Mouse (Mus musculus) midbrain, embryonic 15.5 days (tissue): ENCODE data around the gene Ddi2. TPM values are rescaled to one million over a fixed set of nuclear protein-coding genes. Genes with fewer than 3 reads are reported as not detected.
A peak's percentile ranks its signal among the peaks of the same experiment; 100 is the strongest.

ENCODE experiments used
- ATAC-seq: fragments of 200-750 bp; cut with Nextera tagmentation; replicated peaks from 2 replicates; pipeline ENCODE4 v1.8.0; 2017; ENCODE audit warnings: moderate TSS enrichment
- H3K27ac ChIP-seq: fragments of 300-500 bp; sonication (generic); 2 replicates; pipeline ENCODE4 v1.5.1; 2015; ENCODE audit warnings: mild to moderate bottlenecking, inconsistent platforms
- H3K27me3 ChIP-seq: fragments of 300-500 bp; sonication (generic); replicated peaks from 2 replicates; pipeline ENCODE4 v1.6.1; 2015; ENCODE audit warnings: inconsistent platforms
- H3K36me3 ChIP-seq: fragments of 300-500 bp; sonication (generic); replicated peaks from 2 replicates; pipeline ENCODE4 v1.6.1; 2015; ENCODE audit warnings: inconsistent platforms
- H3K4me1 ChIP-seq: fragments of 300-500 bp; sonication (generic); 2 replicates; pipeline ENCODE4 v1.6.1; 2015; ENCODE audit warnings: inconsistent platforms
- H3K4me2 ChIP-seq: fragments of 300-500 bp; sonication (generic); 2 replicates; pipeline ENCODE4 v1.6.1; 2015; ENCODE audit warnings: inconsistent platforms, mild to moderate bottlenecking, moderate library complexity
- H3K4me3 ChIP-seq: fragments of 300-500 bp; sonication (generic); 2 replicates; pipeline ENCODE4 v1.5.1; 2015; ENCODE audit warnings: mild to moderate bottlenecking, inconsistent platforms
- H3K9ac ChIP-seq: fragments of 300-500 bp; sonication (generic); 2 replicates; pipeline ENCODE4 v1.6.1; 2015; ENCODE audit warnings: mild to moderate bottlenecking, inconsistent platforms
- H3K9me3 ChIP-seq: fragments of 300-500 bp; sonication (generic); 2 replicates; pipeline ENCODE4 v1.6.1; 2016; ENCODE audit warnings: inconsistent platforms
- WGBS: fragments of 180-500 bp; shearing (Covaris S2); methylation state at CpG from one replicate; pipeline ENCODE4 v1.1.7; 2015; ENCODE audit warnings: mixed read lengths; 5-methylcytosine and 5-hydroxymethylcytosine counted together
- polyA plus RNA-seq: library from polyadenylated mRNA; unstranded; fragments of >200 nt; fragmentation: Nextera tagmentation; extraction: Ambion mirVana; gene quantifications from 2 replicates; pipeline ENCODE4 v1.2.1, GENCODE M21; 2015

Ddi2 gene
- polyA plus RNA-seq, 1 experiment from 2014 or later = 13.3 TPM

DNA sequence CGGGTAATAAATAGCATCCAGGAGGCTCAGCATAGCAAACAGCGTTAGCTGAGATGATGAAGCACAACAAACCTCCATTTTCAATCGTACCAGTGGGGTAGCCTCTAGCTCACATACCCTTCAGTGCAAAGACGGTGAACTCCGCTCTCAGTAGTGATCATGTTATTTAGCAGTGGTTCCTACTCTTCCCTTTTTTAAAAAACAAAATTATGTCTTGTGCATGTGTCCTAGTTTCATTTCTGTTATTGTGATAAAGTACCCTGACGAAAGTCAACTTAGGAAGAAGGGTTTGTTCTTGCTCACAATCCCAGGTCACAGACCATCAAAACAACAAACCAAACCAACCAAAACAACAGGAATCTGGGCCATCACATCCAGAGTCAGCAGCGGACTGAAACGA is 77.2 kb downstream of the Ddi2 start:
- H3K4me1 ChIP-seq = peaks cover 7% of the 10 kb centered on the region; the same call in 1 of the 2 replicates
- H3K27ac ChIP-seq = no peak overlapping the region
- peaks cover 7% of the 10 kb centered on the region; the same call in 1 of the 2 replicates for H3K36me3 ChIP-seq
- no peaks in the 10 kb centered on the region for H3K27me3 ChIP-seq
- H3K4me2 ChIP-seq = no peak overlapping the region
- ATAC-seq = no peak
- 94% methylated on average over 8 of the region's 8 CpGs for WGBS
- H3K9ac ChIP-seq = no peak overlapping the region
- H3K9me3 ChIP-seq = no peaks in the 10 kb centered on the region
- no peak overlapping the region for H3K4me3 ChIP-seq

DNA sequence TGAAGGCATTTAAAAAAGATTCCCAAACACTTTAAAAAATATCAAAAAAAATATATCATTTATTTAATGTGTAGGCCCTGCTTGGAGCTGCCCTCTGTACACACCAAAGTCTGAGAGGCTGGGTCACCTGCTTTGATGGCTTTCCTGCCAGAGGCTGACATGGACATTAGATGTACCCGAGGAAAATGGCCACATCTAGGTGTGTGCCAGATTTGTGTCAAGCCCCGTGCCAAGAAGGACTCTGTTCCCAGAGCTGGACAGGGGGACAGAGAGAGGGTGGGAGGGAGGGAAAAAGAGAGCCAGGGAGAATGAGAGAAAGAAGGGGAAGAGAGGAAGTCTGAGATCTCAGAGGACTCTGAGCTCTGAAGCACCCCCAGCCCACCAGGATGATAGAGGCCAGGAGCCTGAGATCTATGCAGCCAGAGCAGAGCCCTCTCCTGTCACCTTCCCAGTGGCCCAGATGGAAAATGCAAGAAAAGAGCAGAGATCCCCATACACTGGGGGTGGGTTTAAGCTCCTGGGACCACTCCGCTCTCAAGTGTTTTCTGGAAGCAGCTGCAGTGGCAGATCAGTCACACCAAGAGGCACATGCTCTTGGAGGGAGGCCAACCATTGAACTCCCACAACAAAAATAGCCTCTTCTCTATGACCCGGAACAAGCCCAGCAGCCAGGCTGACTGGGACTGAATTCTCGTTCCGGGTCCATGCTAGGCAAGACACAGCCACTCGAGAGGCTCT is 79.9 kb downstream of the Ddi2 start:
- H3K27me3 ChIP-seq = no peaks in the 10 kb centered on the region
- 50% methylated on average over 7 of the region's 7 CpGs for WGBS
- H3K36me3 ChIP-seq = peaks cover 7% of the 10 kb centered on the region; the same call in 1 of the 2 replicates
- H3K4me2 ChIP-seq = no peak overlapping the region
- peak overlapping the region; percentile 76 for H3K27ac ChIP-seq
- ATAC-seq = peak; percentile 70
- H3K4me3 ChIP-seq = no peak overlapping the region
- peaks cover 7% of the 10 kb centered on the region; the same call in 1 of the 2 replicates for H3K4me1 ChIP-seq
- H3K9me3 ChIP-seq = no peaks in the 10 kb centered on the region
- H3K9ac ChIP-seq = no peak overlapping the region

DNA sequence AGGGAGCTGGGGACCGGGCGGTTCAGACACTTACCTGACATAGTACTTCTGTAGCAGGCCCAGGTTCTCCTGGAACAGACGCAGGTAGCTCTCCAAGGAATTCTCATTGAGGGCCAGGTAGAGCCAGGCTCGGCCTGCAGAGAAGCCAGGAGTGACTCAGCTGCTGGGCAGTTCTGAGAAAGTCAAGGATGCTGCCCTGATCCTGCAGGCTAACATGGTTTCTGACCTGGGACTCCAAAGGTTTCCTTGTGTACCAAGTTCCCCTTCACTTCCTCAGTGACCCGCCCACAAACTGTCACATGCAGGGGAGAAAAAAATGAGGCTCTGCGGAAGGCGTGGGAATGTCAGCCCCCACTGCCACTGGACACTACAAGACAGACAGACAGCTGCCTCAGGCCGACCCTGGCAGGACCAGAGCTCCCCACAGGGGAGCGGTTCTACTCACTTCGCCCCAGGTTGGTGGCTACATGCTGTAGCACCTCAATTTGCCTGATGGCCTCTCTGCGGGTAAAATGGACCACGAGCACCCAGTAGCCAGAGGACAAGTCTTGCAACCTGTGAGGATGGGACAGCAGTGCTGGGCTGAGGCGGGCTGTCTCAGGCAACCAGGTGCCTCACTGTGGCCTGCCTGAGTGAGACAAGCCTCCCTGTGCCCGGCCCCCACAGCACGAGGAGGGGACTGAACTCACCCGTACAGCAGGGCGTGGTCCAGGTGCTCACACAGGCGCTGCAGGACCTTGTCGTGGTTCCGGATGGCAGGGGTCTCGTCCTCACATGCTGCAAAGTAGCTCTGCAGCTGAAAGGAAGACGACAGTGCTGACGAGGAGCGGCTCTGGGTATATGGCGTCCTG is 81.0 kb downstream of the Ddi2 start:
- 92% methylated on average over 25 of the region's 25 CpGs for WGBS

DNA sequence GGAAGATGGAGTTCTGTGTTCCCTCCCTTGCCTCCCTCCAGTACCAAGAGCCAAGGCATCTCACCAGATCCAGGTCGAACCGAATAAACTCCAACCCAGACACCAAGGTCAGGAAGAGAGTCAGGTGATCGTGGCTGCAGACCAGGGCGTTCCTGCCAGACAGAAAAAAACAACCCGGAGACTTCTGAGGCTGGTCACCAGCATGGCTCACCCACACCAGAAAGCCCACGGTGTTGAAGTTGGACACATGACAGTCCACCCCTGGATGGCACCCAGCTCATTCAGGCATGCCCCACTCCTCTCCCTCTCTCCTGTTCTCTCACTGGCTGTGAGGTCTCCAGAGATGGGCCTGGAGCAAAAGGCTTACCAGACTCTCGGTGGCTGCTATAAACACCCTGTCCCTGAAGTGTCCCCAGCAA is 81.9 kb downstream of the Ddi2 start:
- H3K4me1 ChIP-seq = peaks cover 7% of the 10 kb centered on the region; the same call in 1 of the 2 replicates
- H3K4me3 ChIP-seq = no peak overlapping the region
- H3K9me3 ChIP-seq = no peaks in the 10 kb centered on the region
- no peak overlapping the region for H3K9ac ChIP-seq
- H3K36me3 ChIP-seq = peaks cover 19% of the 10 kb centered on the region
- no peak for ATAC-seq
- no peak overlapping the region for H3K27ac ChIP-seq
- WGBS = 85% methylated on average over 7 of the region's 7 CpGs
- no peaks in the 10 kb centered on the region for H3K27me3 ChIP-seq
- H3K4me2 ChIP-seq = no peak overlapping the region

More for the DNA sequence above, 81.0 kb downstream of the Ddi2 start:
- Histone ChIP-seq H3K27me3 (no peaks in the 10 kb centered on the region), H3K9me3 (no peaks in the 10 kb centered on the region), H3K27ac (0 out of 2 replicates have a peak overlapping the region, but pooled peaks have one; percentile 34), H3K36me3 (peaks cover 13% of the 10 kb centered on the region), H3K4me2 (no peak overlapping the region), H3K4me1 (peaks cover 7% of the 10 kb centered on the region; the same call in 1 of the 2 replicates), H3K9ac (no peak overlapping the region), H3K4me3 (no peak overlapping the region)
- ATAC-seq = no peak

DNA sequence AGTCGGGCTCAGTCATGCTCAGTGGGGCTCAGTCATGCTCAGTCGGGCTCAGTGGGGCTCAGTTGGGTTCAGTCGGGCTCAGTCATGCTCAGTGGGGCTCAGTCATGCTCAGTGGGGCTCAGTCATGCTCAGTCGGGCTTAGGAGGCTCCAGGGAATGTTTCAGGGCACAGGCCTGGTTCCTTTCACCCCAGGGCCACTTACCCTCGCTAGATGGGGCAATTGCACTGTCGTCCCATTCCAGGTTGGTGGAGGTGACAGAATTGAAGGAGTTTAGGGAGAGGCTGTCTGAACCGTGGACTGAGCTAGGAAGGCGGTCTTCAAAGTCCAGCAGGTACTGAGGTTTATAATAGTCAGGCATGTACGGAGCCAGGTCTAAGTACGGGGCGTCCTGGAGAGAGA is 83.7 kb downstream of the Ddi2 start:
- 58% methylated on average over 11 of the region's 11 CpGs for WGBS
- ATAC-seq = no peak

DNA sequence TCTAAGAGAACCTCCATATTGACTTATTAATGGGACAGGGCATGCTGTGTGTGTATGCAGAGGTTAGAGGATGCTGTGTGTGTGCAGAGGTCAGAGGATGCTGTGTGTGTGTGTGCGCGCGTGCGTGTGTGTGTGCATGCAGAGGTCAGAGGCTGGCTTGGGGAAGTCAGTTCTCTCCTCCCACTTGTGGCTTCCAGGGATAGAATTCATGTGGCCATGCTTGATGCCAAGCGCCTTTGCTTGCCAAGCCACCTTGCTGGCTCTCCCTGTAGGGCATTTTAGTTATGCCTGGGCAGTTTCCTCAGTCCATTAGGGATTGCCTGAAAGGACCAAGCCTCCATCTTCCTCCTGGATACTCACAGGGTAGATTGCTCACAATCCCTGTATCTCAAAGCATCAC is 86.5 kb downstream of the Ddi2 start:
- WGBS = 96% methylated on average over 5 of the region's 5 CpGs
- Histone ChIP-seq H3K4me1 (no peaks in the 10 kb centered on the region), H3K9ac (no peak overlapping the region), H3K36me3 (peaks cover 37% of the 10 kb centered on the region), H3K9me3 (no peaks in the 10 kb centered on the region), H3K27me3 (no peaks in the 10 kb centered on the region), H3K4me3 (no peak overlapping the region), H3K27ac (no peak overlapping the region), H3K4me2 (no peak overlapping the region)
- ATAC-seq = no peak

More for the DNA sequence above, 83.7 kb downstream of the Ddi2 start:
- H3K9me3 ChIP-seq = no peaks in the 10 kb centered on the region
- H3K36me3 ChIP-seq = peaks cover 22% of the 10 kb centered on the region
- H3K4me2 ChIP-seq = no peak overlapping the region
- peaks cover 7% of the 10 kb centered on the region; the same call in 1 of the 2 replicates for H3K4me1 ChIP-seq
- no peak overlapping the region for H3K9ac ChIP-seq
- H3K4me3 ChIP-seq = no peak overlapping the region
- H3K27me3 ChIP-seq = no peaks in the 10 kb centered on the region
- H3K27ac ChIP-seq = no peak overlapping the region

DNA sequence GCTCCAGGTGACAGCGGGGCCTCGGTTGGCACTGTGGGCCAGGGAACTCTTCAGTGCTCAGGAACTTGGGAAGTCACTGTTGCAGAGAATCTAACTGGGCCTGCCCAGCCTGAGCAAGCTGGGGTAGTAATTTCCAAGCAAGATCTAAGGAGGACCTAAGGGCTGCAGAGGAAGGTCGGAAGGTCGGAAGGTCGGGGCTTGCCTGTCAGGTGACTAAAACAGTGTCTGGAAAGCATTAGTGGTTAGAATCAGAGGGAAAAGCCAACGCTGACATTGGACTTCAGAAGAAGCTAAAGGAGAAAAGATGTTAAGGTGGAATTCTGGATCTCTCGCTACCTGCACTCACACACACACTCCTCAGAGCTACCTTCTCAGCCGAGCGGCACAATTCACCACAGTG is 87.2 kb downstream of the Ddi2 start:
- Histone ChIP-seq H3K9ac (no peak overlapping the region), H3K4me3 (no peak overlapping the region), H3K9me3 (no peaks in the 10 kb centered on the region), H3K4me2 (no peak overlapping the region), H3K36me3 (peaks cover 39% of the 10 kb centered on the region), H3K4me1 (no peaks in the 10 kb centered on the region), H3K27ac (no peak overlapping the region), H3K27me3 (no peaks in the 10 kb centered on the region)
- ATAC-seq = no peak
- 84% methylated on average over 9 of the region's 9 CpGs for WGBS

DNA sequence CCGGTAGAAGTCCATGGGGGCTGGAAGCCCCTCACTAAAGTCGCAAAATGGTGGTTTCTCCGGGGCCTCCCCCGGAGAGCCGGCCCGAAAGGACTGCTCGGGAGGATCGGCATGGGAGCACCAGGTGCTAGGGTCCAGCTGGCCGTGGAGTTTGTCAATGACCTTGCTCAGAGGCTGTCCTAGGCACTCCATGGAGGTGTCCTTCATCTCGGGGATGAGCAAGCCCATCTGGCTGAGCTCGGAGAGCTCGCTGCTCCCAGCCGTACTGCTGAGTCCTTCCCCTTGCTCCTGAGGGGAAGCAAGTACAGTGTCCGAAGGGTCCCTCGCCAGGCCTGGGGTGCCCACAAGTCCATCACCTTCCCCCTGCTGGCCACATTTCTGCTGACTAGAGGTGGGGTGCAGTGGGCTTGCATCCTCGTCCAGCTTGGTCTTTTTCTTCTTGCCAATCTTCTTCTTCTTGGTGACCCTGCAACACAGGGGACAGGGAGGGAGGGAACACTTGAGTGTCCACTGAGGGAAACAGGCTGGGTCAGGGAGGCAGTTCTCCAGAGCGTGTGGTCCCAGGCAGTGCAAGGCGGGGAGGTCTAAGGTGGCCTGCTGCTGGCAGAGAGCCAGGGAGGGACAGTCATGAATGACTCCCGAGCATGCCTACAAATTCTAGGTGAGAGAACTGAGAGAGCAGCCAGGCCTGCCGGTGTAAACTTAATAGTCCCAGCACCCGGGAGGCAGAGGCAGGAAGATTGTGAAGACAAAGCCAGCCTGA is 90.9 kb downstream of the Ddi2 start:
- Histone ChIP-seq H3K27me3 (no peaks in the 10 kb centered on the region), H3K9me3 (no peaks in the 10 kb centered on the region), H3K4me1 (no peaks in the 10 kb centered on the region), H3K27ac (no peak overlapping the region), H3K36me3 (peaks cover 58% of the 10 kb centered on the region), H3K4me3 (no peak overlapping the region), H3K9ac (no peak overlapping the region), H3K4me2 (no peak overlapping the region)
- ATAC-seq = no peak
- 95% methylated on average over 21 of the region's 21 CpGs for WGBS

DNA sequence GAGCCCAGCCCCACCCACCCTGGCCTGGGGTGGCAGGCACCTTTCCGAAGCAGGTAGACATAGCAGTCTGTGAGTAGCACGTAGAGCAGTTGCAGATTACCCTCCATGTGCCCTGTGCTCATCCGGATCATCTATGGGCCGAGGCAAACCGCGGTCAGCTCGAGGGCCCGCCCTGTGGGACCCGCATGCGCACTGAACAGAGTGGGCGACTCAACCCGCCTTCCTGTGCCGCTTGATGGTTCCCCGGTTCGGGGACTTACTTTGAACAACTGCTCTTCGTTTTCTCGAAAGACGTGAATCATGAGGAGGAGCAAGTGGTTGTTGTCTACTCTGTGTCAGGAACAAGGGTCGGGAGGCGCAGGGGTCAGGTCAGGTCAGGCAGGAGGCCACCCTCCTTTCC is 92.0 kb downstream of the Ddi2 start:
- Histone ChIP-seq H3K4me1 (no peaks in the 10 kb centered on the region), H3K4me3 (no peak overlapping the region), H3K36me3 (peaks cover 58% of the 10 kb centered on the region), H3K9ac (no peak overlapping the region), H3K4me2 (no peak overlapping the region), H3K27ac (no peak overlapping the region), H3K9me3 (no peaks in the 10 kb centered on the region), H3K27me3 (no peaks in the 10 kb centered on the region)
- ATAC-seq = no peak
- WGBS = 97% methylated on average over 20 of the region's 20 CpGs

DNA sequence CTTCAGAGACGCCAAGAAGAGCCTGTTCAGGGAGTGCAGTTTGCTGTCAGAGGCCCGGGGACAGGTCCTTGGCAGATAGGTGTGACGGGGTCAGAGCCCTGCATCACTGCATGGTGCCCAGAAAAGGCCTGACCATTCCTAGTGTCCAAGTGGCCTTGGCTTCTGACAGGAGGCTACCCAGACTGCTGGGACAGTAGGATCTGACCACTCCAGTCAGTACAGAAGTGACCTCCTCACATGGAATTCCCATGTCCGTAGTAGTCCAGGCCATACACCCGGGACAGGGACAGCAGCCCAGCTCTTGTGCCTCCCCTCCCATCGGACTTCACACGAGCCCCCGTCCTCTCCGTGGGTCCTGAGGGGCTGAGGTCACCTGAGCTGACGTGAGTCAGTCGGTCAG is 93.2 kb downstream of the Ddi2 start:
- no peak overlapping the region for H3K27ac ChIP-seq
- no peak overlapping the region for H3K9ac ChIP-seq
- H3K4me1 ChIP-seq = no peaks in the 10 kb centered on the region
- H3K27me3 ChIP-seq = no peaks in the 10 kb centered on the region
- H3K9me3 ChIP-seq = no peaks in the 10 kb centered on the region
- H3K36me3 ChIP-seq = peaks cover 61% of the 10 kb centered on the region
- no peak overlapping the region for H3K4me2 ChIP-seq
- no peak overlapping the region for H3K4me3 ChIP-seq
- no peak for ATAC-seq
- 93% methylated on average over 11 of the region's 11 CpGs for WGBS

DNA sequence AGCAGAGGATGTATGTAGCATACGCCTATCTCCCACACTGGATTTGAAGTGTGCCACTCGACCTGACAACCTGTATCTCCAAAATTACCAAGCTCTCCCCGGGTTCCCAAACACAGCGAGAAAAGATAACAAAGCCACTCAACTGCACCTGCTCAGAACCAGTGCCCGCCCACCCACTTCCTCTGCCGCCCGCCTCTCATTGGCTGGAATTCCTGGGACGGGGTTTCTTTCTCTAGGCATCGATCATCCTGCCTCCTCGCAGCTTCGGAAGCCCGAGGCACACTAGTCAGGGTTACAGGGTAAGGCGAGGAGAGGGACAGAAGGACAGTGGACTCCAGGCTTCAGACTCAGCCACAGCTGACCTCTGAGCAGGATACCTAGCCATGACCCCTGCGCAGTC is 94.6 kb downstream of the Ddi2 start:
- Histone ChIP-seq H3K27ac (no peak overlapping the region), H3K9me3 (no peaks in the 10 kb centered on the region), H3K4me2 (no peak overlapping the region), H3K36me3 (peaks cover 53% of the 10 kb centered on the region), H3K4me3 (no peak overlapping the region), H3K9ac (no peak overlapping the region), H3K27me3 (no peaks in the 10 kb centered on the region), H3K4me1 (no peaks in the 10 kb centered on the region)
- no peak for ATAC-seq
- 88% methylated on average over 14 of the region's 14 CpGs for WGBS
